Mouse (Mus musculus) ES-E14 (cell line): ENCODE data around the gene Atrip.

Experiments used
- CHD2 ChIP-seq: IDR thresholded peaks from 2 replicates; pipeline ENCODE4 v1.6.1; 2014; ENCODE audit warnings: mild to moderate bottlenecking, low read depth, low read length, inconsistent platforms
- MAFK ChIP-seq: IDR thresholded peaks from 2 replicates; pipeline ENCODE4 v1.6.1; 2014; ENCODE audit warnings: mild to moderate bottlenecking, low read depth, low read length, inconsistent platforms; ENCODE audit not compliant: insufficient read depth
- ZNF384 ChIP-seq: IDR thresholded peaks from 2 replicates; pipeline ENCODE4 v1.6.1; 2012; ENCODE audit warnings: low read depth, low read length, inconsistent platforms

DNA sequence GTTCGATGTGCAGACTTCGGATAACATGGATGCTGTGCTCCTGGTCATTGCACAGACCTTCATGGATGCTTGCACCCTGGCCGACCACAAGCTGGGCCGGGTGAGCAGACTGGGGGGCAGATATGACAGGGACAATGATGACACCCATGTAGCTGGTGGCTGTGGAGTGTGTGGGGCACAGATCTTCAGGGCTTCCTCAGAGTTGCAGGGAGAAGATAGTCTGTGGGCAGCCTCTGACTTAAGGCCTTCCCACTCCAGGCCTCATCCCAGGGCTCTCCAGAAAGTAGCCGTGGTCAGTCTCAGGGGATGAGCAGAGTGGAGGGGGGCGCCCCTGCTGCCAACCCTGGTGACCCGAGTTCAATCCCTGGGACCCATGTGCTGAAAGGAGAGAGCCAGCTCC is 40.9 kb upstream of the Atrip start:
- TF ChIP-seq MAFK (no peak), CHD2 (no peak), ZNF384 (no peak)
